Mouse (Mus musculus): ENCODE results near the gene Mst1r.

DNA sequence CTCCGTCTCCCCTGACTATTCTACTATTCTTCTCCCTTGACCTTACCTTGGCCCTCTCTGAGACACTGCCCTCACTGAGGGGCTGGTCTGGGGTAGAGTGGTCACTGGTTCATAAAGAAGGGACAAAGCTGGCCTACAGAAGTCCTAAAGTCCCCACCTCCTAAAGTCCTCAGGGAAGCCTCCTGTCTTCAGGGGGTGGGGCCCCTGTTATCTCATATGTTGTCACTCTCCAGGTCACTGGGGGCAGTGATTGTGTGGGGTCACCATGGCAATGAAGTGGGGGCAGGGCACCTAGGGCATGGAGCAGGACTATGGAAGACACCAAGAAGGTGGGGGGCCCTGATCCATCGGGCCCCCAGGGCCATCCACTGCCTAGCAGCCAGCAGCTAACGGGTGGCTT lies 21.5 kb downstream of the Mst1r start, which contains the start of gene Actl11:
- TF ChIP-seq GATA1 (IDR thresholded peaks at IDR 0.05; ENCODE audit: low read depth, low read length) = no peak
- no peak for TF ChIP-seq CTCF (IDR thresholded peaks at IDR 0.05 in 2 of 3, conservative IDR thresholded peaks at IDR 0.05 in 1 of 3; ENCODE audit: control insufficient read depth in 1 of 3, insufficient read depth in 1 of 3, low read depth in 2 of 3, low read length in 3 of 3, poor library complexity in 1 of 3, severe bottlenecking in 1 of 3)
- TF ChIP-seq MXI1 (IDR thresholded peaks at IDR 0.05; ENCODE audit: low read depth, low read length) = no peak
- no peak for TF ChIP-seq ZKSCAN1 (IDR thresholded peaks at IDR 0.05; ENCODE audit: low read depth, low read length)
- TF ChIP-seq POLR2A (IDR thresholded peaks at IDR 0.05; ENCODE audit: control insufficient read depth in 1 of 2, insufficient read depth in 1 of 2, low read depth in 1 of 2, low read length in 2 of 2, poor library complexity in 1 of 2) = no peak
- TF ChIP-seq RCOR1 (IDR thresholded peaks at IDR 0.05; ENCODE audit: low read depth, low read length) = no peak
- no peak for TF ChIP-seq EP300 (IDR thresholded peaks at IDR 0.05; ENCODE audit: low read depth in 1 of 2, low read length in 2 of 2)
- TF ChIP-seq UBTF (IDR thresholded peaks at IDR 0.05; ENCODE audit: borderline replicate concordance, insufficient read depth, low read depth, low read length) = no peak
- TF ChIP-seq RAD21 (IDR thresholded peaks at IDR 0.05; ENCODE audit: low read depth, low read length) = no peak
- no peak for TF ChIP-seq POLR2AphosphoS2 (IDR thresholded peaks at IDR 0.05; ENCODE audit: low read length)
- TF ChIP-seq USF1 (IDR thresholded peaks at IDR 0.05; ENCODE audit: low read depth, low read length) = no peak

All from MEL (cell line).